In the genomic region with DNA sequence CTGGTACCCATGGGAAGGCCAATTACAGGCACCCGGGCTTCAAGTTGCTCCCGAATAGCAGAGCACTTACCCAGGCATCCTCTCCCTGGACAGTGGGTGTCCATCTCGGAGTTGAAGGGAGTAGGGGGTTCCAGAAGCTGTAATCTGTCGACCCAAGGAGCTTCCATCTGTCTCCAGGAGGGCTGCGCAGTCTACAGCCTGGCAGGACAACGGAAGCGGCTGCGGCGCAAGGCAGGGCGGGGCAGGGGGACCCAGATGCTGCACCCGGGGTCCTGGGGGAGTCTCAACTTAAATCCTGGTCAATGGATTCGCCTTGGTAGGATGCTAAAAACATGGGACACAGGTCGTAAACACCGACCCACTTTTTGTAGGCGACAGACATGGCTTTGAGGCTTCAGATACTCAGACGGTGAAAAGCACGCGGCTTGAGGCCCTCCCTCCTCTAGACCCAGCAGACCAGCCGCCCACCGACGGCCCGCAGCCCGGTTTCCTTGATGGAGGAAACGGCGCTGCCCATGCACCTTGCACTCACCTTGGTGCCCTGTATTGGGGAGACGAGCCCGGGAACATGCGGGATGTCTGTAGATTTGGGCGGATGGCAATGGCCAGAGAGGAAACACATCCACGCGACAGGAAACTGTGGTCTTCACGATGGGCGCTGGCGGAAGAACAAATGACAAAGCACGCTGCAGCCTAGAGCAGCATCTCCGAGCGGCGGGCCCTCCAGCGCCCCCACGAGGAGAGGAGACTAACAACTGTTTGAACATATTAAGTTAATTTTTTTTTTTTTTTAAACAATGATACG, we compare ENCODE assay signal across 8 mouse cellular contexts. TPM values are rescaled to one million over a fixed set of nuclear protein-coding genes. Genes with fewer than 3 reads are reported as not detected.
DNase-seq lines count a peak whose midpoint lies in the region; ATAC-seq lines count a peak whose summit lies in the region.

No protein-coding gene starts in this region.

- H3K27ac ChIP-seq in intestine, embryonic 16.5 days (ENCODE audit: low read length): peak overlapping the region; percentile 80

- H3K9me3 ChIP-seq in intestine, embryonic 16.5 days (ENCODE audit: control insufficient read depth, low read length): no peaks in the 10 kb centered on the region

- peak overlapping the region; percentile 80 for H3K4me3 ChIP-seq in intestine, embryonic 16.5 days (ENCODE audit: low read length)

- peak; percentile 90 for DNase-seq in adrenal gland, postnatal 10 days
- DNase-seq in embryo, embryonic 9.5 days (ENCODE audit: extremely low spot score): peak; percentile 88
- DNase-seq in gastrocnemius, postnatal 4 days (ENCODE audit: low spot score in 2 of 2): peak; percentile 79 to 87
- DNase-seq in left cerebral cortex, postnatal 25 days (ENCODE audit: low spot score in 2 of 2): peak; percentile 90 to 92
- peak; percentile 91 for DNase-seq in mesoderm, embryonic 11.5 days (ENCODE audit: low read depth, low spot score)
- peak; percentile 85 for DNase-seq in right cerebral cortex, postnatal 25 days
- peak; percentile 75 to 81 for DNase-seq in urinary bladder, postnatal 36 days (ENCODE audit: low spot score in 2 of 2)

- H3K9ac ChIP-seq in intestine, embryonic 16.5 days (ENCODE audit: low read depth, low read length): peak overlapping the region; percentile 93

- peaks cover 25% of the 10 kb centered on the region for H3K36me3 ChIP-seq in intestine, embryonic 16.5 days (ENCODE audit: control insufficient read depth, insufficient read depth, low read length)

- H3K4me2 ChIP-seq in intestine, embryonic 16.5 days (ENCODE audit: low read depth, low read length): peak overlapping the region; percentile 78

- ATAC-seq in intestine, embryonic 16.5 days: peak; percentile 88

- H3K27me3 ChIP-seq in intestine, embryonic 16.5 days (replicated peaks; ENCODE audit: control insufficient read depth, insufficient read depth, low read length): no peaks in the 10 kb centered on the region

- WGBS in intestine, embryonic 16.5 days: under 1% methylated on average over 41 of the region's 41 CpGs

- H3K4me1 ChIP-seq in intestine, embryonic 16.5 days (ENCODE audit: control insufficient read depth, insufficient read depth, low read length): peaks cover 25% of the 10 kb centered on the region

- intact Hi-C loops in left cerebral cortex, postnatal 25 days (cut with DNase I): no loop called here

RNA-seq across cellular contexts. Expression of a gene that starts 14.4 kb away (rescaled TPM):
- total RNA-seq in adrenal gland, postnatal 10 days (2021): 10 to 100 TPM in 1 of 2 experiments, 1 to 10 TPM in 1; 3.6 to 15.0 TPM
- total RNA-seq in gastrocnemius, postnatal 4 days (2021): under 1 TPM; 0.13 to 0.15 TPM
- 4.6 and 5.7 TPM in 2 replicates for polyA plus RNA-seq in intestine, embryonic 16.5 days (2015; fragmentation: Nextera tagmentation; extraction: Ambion mirVana)
- 100 to 1,000 TPM; 540 to 648 TPM for total RNA-seq in left cerebral cortex, postnatal 25 days (2021)

RNA-seq across cellular contexts. Expression of a gene that starts 48.6 kb away (rescaled TPM):
- total RNA-seq in adrenal gland, postnatal 10 days (2021): 10 to 100 TPM; 33.7 to 42.1 TPM
- 10 to 100 TPM; 25.6 to 27.4 TPM for total RNA-seq in gastrocnemius, postnatal 4 days (2021)
- polyA plus RNA-seq in intestine, embryonic 16.5 days (2015; fragmentation: Nextera tagmentation; extraction: Ambion mirVana): 7.5 and 9.4 TPM in 2 replicates
- 100 to 1,000 TPM; 103 to 106 TPM for total RNA-seq in left cerebral cortex, postnatal 25 days (2021)

RNA-seq across cellular contexts. Expression of a gene that starts 54.8 kb away (rescaled TPM):
- 10 to 100 TPM; 33.3 to 70.2 TPM for total RNA-seq in adrenal gland, postnatal 10 days (2021)
- 10 to 100 TPM in 1 of 2 experiments, 1 to 10 TPM in 1; 10.0 to 10.9 TPM for total RNA-seq in gastrocnemius, postnatal 4 days (2021)
- 3.8 and 4.6 TPM in 2 replicates for polyA plus RNA-seq in intestine, embryonic 16.5 days (2015; fragmentation: Nextera tagmentation; extraction: Ambion mirVana)
- total RNA-seq in left cerebral cortex, postnatal 25 days (2021): 1 to 10 TPM; 1.6 to 2.7 TPM

Comparison
In these comparisons a context has a peak if more than half of its experiments do, and no peak if none do; other contexts are left out.
1. Peak in every context shown above with its lines: DNase-seq, ATAC-seq, H3K4me3 ChIP-seq and H3K27ac ChIP-seq.
2. RNA of a gene that starts 14.4 kb away (total RNA-seq): 540 to 648 TPM in left cerebral cortex, postnatal 25 days; 3.6 to 15.0 TPM in adrenal gland, postnatal 10 days and 0.13 to 0.15 TPM in gastrocnemius, postnatal 4 days; every median in the first group is over 10 times any median in the second.